Mouse (Mus musculus) layer of hippocampus, adult 9-10 months (tissue): ENCODE measurements at regions not wholly inside any gene's neighbourhood (a gene's known extent, or its start where the extent isn't known, plus 50 kb on each side); places are given as distances from the start of the nearest gene placed in this dataset.
"Not testable (repeated sequence)": the region's sequence is repeated elsewhere in the genome, so short reads cannot be mapped to it uniquely, and the experiment has no call there.

ENCODE experiments used
- DNase-seq: peaks from one replicate; pipeline ENCODE4 v3.0.0; 2022; ENCODE audit warnings: low spot score

GRCm38 (mm10) chr4:9724801-9725200, 1149.5 kb upstream of the 2610301B20Rik start:
- DNase-seq = not testable (repeated sequence)

GRCm38 (mm10) chr4:9737691-9738090, 1136.6 kb upstream of the 2610301B20Rik start:
- DNase-seq = no peak

GRCm38 (mm10) chr4:9747411-9747938, 1126.8 kb upstream of the 2610301B20Rik start:
- no peak for DNase-seq

- no peak for DNase-seq
Measured at GRCm38 (mm10) chr4:9748110-9748509, 1126.2 kb upstream of the 2610301B20Rik start.

GRCm38 (mm10) chr4:9749877-9750276, 1124.4 kb upstream of the 2610301B20Rik start:
- no peak for DNase-seq

- DNase-seq = no peak
Measured at GRCm38 (mm10) chr4:9750404-9750803, 1123.9 kb upstream of the 2610301B20Rik start.

GRCm38 (mm10) chr4:9763321-9763720, 1111.0 kb upstream of the 2610301B20Rik start:
- no peak for DNase-seq

- no peak for DNase-seq
Measured at GRCm38 (mm10) chr4:9769633-9770205, 1104.6 kb upstream of the 2610301B20Rik start.

- peak; percentile 1 for DNase-seq
Measured at GRCm38 (mm10) chr4:9770372-9771102, 1103.8 kb upstream of the 2610301B20Rik start.

- peak; percentile 20 for DNase-seq
Measured at GRCm38 (mm10) chr4:9771103-9771474, 1103.2 kb upstream of the 2610301B20Rik start.

- DNase-seq = no peak
Measured at GRCm38 (mm10) chr4:9778391-9778790, 1095.9 kb upstream of the 2610301B20Rik start.

GRCm38 (mm10) chr4:9779594-9779993, 1094.7 kb upstream of the 2610301B20Rik start:
- DNase-seq = no peak

- DNase-seq = no peak
Measured at GRCm38 (mm10) chr4:9780179-9780578, 1094.1 kb upstream of the 2610301B20Rik start.

- no peak for DNase-seq
Measured at GRCm38 (mm10) chr4:9781318-9781717, 1093.0 kb upstream of the 2610301B20Rik start.

GRCm38 (mm10) chr4:9787795-9788365, 1086.4 kb upstream of the 2610301B20Rik start:
- DNase-seq = no peak

GRCm38 (mm10) chr4:9790478-9790877, 1083.8 kb upstream of the 2610301B20Rik start:
- DNase-seq = no peak
